Mouse (Mus musculus) limb, embryonic 13.5 days (tissue): ENCODE measurements around the gene Galnt9. TPM values are rescaled to one million over a fixed set of nuclear protein-coding genes. Genes with fewer than 3 reads are reported as not detected.

Source experiments
- ATAC-seq: fragments of 200-750 bp; cut with Nextera tagmentation; 2 replicates; pipeline ENCODE4 v1.8.0; 2017; ENCODE audit warnings: low read depth, moderate number of reproducible peaks, moderate TSS enrichment; ENCODE audit not compliant: low FRiP score
- H3K27ac ChIP-seq: fragments of 300-500 bp; sonication (generic); 2 replicates; pipeline ENCODE4 v1.5.1; 2015; ENCODE audit warnings: inconsistent platforms, mild to moderate bottlenecking, moderate library complexity
- H3K27me3 ChIP-seq: fragments of 300-500 bp; sonication (generic); 2 replicates; pipeline ENCODE4 v1.6.1; 2015; ENCODE audit warnings: mild to moderate bottlenecking, inconsistent platforms
- H3K36me3 ChIP-seq: fragments of 300-500 bp; sonication (generic); 2 replicates; pipeline ENCODE4 v1.6.1; 2015; ENCODE audit warnings: inconsistent platforms, mild to moderate bottlenecking, moderate library complexity
- H3K4me1 ChIP-seq: fragments of 300-500 bp; sonication (generic); 2 replicates; pipeline ENCODE4 v1.6.1; 2015; ENCODE audit warnings: inconsistent platforms
- H3K4me2 ChIP-seq: fragments of 300-500 bp; sonication (generic); replicated peaks from 2 replicates; pipeline ENCODE4 v1.6.1; 2015; ENCODE audit warnings: inconsistent platforms, mild to moderate bottlenecking, moderate library complexity
- H3K4me3 ChIP-seq: fragments of 300-500 bp; sonication (generic); 2 replicates; pipeline ENCODE4 v1.5.1; 2015; ENCODE audit warnings: moderate library complexity, mild to moderate bottlenecking, inconsistent platforms
- H3K9ac ChIP-seq: fragments of 300-500 bp; sonication (generic); 2 replicates; pipeline ENCODE4 v1.6.1; 2015; ENCODE audit warnings: mild to moderate bottlenecking, inconsistent platforms
- H3K9me3 ChIP-seq: fragments of 300-500 bp; sonication (generic); 2 replicates; pipeline ENCODE4 v1.6.1; 2016; ENCODE audit warnings: inconsistent platforms
- WGBS: fragments of 180-500 bp; shearing (Covaris S2); methylation state at CpG from one replicate; pipeline ENCODE4 v1.1.7; 2015; 5-methylcytosine and 5-hydroxymethylcytosine counted together
- polyA plus RNA-seq: library from polyadenylated mRNA; unstranded; fragments of >200 nt; fragmentation: Nextera tagmentation; extraction: Ambion mirVana; gene quantifications from 2 replicates; pipeline ENCODE4 v1.2.1, GENCODE M21; 2015

Gene Galnt9
- polyA plus RNA-seq, 1 experiment from 2014 or later: 0.55 TPM

DNA sequence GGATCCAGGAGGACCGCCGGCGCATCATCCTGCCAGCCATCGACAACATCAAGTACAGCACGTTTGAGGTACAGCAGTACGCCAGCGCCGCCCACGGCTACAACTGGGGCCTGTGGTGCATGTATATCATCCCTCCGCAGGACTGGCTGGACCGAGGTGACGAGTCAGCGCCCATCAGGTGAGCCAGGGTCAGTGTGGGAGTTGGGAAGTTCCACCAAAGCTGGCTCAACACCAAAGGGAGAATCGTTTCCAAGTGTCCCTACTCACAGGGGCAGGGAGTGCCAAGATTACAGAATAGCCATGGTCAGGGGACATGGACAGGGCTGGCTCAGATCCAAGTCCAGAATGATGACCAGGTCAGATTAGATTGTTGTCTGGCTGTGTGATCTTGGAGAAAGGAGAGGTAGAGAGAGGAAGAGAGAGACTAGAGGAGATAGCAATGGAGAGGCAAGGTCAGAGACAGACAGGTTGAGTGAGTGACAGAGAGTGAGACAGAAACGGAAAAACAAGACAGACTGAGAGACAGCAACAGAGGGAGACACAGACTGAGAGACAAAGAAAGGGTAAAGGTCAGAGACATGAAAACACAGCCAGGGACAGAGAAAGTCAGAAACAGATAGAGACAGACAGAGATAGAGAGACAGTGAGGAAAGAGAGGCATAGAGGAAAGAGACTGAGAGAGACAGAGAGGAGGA is 52.1 kb downstream of the Galnt9 start:
- Histone ChIP-seq H3K4me3 (no peak overlapping the region), H3K36me3 (no peaks in the 10 kb centered on the region), H3K27me3 (peaks cover 10% of the 10 kb centered on the region; the same call in 1 of the 2 replicates), H3K4me1 (no peaks in the 10 kb centered on the region), H3K9me3 (no peaks in the 10 kb centered on the region), H3K27ac (no peak overlapping the region), H3K4me2 (no peak overlapping the region), H3K9ac (no peak overlapping the region)
- no peak for ATAC-seq
- 82% methylated on average over 15 of the region's 15 CpGs for WGBS

DNA sequence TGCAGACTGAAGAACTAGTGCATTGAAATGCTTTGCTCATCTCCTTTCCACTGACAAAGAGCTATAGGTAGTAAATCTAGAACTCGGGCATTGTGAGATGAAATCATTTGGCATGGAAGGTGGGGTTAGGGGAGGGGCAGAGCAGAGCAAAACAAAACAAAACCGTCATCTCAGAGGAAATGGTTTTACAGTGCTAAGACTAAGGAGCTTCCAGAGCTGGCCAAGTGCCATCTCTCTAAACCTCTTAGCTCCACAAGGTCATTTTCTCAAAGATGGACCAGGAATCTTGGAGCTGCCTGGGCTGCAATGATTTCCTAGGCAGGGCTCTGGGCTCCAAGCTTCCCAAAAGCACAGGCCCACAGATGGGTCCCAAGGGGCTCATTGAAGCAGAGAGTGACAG is 53.3 kb downstream of the Galnt9 start:
- H3K36me3 ChIP-seq: no peaks in the 10 kb centered on the region
- ATAC-seq: no peak
- H3K4me1 ChIP-seq: no peaks in the 10 kb centered on the region
- H3K9me3 ChIP-seq: no peaks in the 10 kb centered on the region
- 46% methylated on average over 2 of the region's 2 CpGs for WGBS
- no peak overlapping the region for H3K9ac ChIP-seq
- no peak overlapping the region for H3K27ac ChIP-seq
- H3K4me3 ChIP-seq: no peak overlapping the region
- peaks cover 10% of the 10 kb centered on the region; the same call in 1 of the 2 replicates for H3K27me3 ChIP-seq
- no peak overlapping the region for H3K4me2 ChIP-seq

DNA sequence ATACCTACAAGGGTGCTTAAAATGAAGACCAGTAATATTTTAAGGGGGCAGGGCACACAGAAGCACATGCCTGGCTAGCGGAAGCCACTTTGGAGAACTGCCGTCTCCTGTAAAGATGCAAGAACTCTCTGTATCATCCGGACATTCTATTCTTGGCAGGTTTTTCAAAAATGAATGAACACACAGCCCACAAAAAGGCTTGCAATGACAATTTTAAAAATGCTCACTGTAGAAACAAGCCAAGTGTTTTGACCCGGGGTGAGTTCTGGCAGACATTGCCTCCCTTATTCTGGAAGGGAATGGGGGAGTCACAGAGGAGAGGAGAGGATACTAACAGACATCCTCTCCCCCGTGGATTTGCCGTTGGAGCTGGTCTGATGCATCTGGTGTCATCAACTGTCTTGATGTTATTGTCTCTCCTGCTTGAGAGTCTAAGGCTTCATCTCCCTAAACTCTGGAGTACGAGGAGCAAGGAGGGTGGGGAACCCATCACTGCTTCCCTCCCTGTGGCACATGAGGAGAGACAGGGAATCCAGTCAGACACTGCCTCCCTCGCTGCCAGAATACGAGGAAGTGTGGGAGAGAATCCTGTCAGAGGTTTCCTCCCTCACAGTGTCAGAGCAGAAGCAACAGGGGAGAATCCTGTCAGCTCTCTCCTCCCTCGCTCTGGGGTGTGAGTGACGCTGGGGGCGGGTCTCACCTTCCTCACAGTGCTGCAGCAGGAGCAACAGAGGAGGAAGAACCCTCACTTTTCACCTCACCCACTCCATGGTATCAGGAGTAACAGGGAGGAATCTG is 54.3 kb downstream of the Galnt9 start:
- H3K9ac ChIP-seq: no peak overlapping the region
- WGBS: 30% methylated on average over 12 of the region's 12 CpGs
- H3K4me3 ChIP-seq: no peak overlapping the region
- no peak overlapping the region for H3K4me2 ChIP-seq
- H3K27me3 ChIP-seq: peaks cover 10% of the 10 kb centered on the region; the same call in 1 of the 2 replicates
- H3K36me3 ChIP-seq: no peaks in the 10 kb centered on the region
- no peaks in the 10 kb centered on the region for H3K4me1 ChIP-seq
- H3K27ac ChIP-seq: no peak overlapping the region
- H3K9me3 ChIP-seq: no peaks in the 10 kb centered on the region
- ATAC-seq: no peak

DNA sequence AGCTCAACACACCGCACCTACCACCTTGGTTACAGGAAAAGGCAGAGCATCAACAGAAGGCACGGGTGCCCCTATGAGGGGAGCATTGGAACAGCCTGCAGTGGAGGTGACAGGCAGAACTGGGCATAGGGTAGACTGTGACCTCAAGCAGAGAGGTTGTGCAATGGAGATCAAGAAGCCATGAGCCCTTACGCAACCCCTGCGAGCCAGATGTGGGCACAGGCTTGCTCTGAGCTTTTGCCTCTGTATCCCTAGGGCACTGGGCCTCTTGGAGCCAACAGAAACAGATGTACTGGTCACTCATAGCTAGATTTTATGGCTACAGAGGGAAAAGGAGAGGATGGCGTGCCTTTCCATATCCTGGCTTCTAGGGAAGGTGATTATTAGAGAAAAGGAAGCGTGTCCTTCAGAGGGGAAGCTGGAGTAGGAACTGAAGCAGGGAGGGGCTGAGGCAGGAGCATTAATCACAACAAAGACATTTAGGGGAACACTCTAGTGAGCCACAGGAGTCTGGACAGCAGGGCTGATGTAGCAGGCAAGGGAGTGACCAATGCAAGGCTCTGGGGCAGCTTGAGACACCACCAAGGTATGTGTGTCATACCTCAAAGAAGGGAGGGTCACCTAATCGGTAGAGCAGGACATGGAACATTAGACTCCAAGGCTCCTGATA is 59.0 kb downstream of the Galnt9 start:
- Histone ChIP-seq H3K4me1 (no peaks in the 10 kb centered on the region), H3K4me2 (no peak overlapping the region), H3K36me3 (no peaks in the 10 kb centered on the region), H3K27me3 (peaks cover 10% of the 10 kb centered on the region; the same call in 1 of the 2 replicates), H3K9ac (no peak overlapping the region), H3K9me3 (no peaks in the 10 kb centered on the region), H3K4me3 (no peak overlapping the region), H3K27ac (no peak overlapping the region)
- no peak for ATAC-seq
- WGBS: 66% methylated on average over 7 of the region's 7 CpGs

DNA sequence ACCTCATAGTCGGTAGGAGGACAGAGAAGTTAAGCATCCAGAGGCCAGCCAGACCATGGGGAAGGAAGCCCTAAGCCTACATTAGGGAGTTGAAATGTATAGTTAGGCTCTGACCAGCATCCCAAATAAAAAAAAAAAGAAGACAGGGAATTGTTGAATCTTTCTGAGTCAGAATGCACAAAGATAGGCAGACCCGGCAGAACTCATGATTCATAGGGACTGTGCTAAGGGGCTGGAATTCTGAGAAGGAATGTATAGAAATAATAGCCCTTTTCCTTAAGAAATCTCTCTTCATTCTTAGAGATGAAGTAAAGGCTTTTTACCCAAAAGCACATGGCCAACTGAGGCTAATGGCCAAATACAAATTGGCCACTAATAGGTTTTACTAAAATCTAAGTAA is 60.2 kb downstream of the Galnt9 start:
- Histone ChIP-seq H3K36me3 (no peaks in the 10 kb centered on the region), H3K9me3 (no peaks in the 10 kb centered on the region), H3K4me1 (no peaks in the 10 kb centered on the region; the same call in 1 of the 2 replicates), H3K27ac (no peak overlapping the region), H3K27me3 (0 out of 2 replicates have a peak, but pooled peaks cover 2% of the 10 kb centered on the region), H3K9ac (no peak overlapping the region), H3K4me3 (no peak overlapping the region), H3K4me2 (no peak overlapping the region)
- ATAC-seq: no peak
- 86% methylated on average over 2 of the region's 2 CpGs for WGBS

DNA sequence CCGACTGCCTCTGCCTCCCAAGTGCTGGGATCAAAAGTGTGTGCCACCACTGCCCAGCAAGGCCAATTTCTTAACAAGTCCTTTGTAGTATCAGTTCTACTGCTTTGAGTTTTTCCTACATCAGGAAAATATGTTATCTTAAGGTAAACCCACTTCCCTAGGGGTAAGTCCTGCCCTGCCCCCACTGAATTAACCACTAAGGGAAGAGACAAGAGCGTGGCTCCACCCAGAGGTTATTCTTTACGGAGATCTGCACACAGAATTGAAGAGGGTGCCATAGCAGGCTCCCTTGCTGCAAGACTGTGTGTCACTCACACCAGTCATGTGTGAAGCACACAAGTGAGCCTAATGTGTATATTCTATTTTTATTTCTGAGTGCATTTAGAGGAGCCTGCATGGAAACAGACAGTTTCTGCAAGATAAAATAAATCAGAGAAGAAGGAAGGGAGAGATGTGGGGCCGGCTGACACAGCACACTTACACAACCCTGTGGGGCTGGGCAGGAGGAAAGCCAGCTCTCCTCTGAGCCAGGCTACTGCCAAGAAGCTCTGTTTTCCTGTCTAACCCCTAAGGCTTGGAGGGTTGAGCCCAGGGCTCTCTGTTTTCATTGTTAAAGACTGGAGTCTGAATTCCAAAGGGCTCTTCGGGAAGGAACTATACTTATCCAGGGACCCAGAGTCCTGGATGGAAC is 61.5 kb downstream of the Galnt9 start:
- H3K36me3 ChIP-seq: no peaks in the 10 kb centered on the region
- no peaks in the 10 kb centered on the region; the same call in 1 of the 2 replicates for H3K4me1 ChIP-seq
- H3K9me3 ChIP-seq: no peaks in the 10 kb centered on the region
- H3K4me3 ChIP-seq: no peak overlapping the region
- no peaks in the 10 kb centered on the region for H3K27me3 ChIP-seq
- no peak overlapping the region for H3K27ac ChIP-seq
- no peak for ATAC-seq
- H3K9ac ChIP-seq: no peak overlapping the region
- WGBS: 58% methylated on average over 5 of the region's 5 CpGs
- H3K4me2 ChIP-seq: no peak overlapping the region

DNA sequence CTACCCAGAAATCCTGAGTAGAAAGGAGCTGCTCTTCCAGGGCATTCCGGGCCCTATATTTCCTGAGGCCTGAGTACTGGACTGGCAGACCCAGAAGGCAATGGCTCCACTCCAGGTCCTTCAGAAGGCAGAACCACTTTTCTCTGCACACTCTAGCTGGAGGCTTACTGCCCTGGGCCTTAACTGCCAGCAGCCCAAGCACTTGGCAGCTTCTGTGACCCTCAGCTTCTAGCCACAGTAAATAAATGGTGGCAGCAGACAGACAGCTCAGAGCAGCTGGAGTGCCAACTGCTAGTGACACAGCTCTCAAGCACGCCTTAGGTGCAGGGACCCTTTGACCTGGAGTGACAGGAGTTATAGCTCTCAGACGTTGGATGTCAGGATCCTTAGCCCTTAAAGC is 63.6 kb downstream of the Galnt9 start:
- Histone ChIP-seq H3K27ac (no peak overlapping the region), H3K4me1 (peaks cover 3% of the 10 kb centered on the region; the same call in 1 of the 2 replicates), H3K4me2 (no peak overlapping the region), H3K36me3 (no peaks in the 10 kb centered on the region), H3K27me3 (no peaks in the 10 kb centered on the region), H3K9ac (no peak overlapping the region), H3K4me3 (no peak overlapping the region), H3K9me3 (no peaks in the 10 kb centered on the region)
- WGBS: 46% methylated on average over 3 of the region's 3 CpGs
- no peak for ATAC-seq

DNA sequence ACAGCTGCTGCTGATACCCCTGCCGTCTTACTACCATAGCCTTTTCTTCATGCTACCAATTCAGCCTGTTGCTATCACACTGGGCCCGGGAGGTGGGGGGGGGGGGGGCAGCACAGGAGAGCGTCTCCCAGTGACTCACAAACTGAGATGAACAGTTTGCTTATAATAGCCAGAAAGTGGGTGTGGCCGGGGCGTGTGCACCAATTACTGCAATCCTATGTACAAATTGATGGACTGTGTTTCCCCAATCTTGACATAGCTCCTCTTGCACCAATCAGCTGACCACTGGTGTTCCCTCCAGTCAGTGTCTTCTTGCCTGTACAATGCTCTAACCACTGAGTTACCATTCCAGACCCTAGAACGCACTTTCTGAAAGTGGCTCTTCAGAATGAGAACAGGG is 64.2 kb downstream of the Galnt9 start:
- Histone ChIP-seq H3K27ac (no peak overlapping the region), H3K27me3 (no peaks in the 10 kb centered on the region), H3K4me3 (no peak overlapping the region), H3K36me3 (no peaks in the 10 kb centered on the region), H3K9ac (no peak overlapping the region), H3K4me2 (no peak overlapping the region), H3K4me1 (peaks cover 3% of the 10 kb centered on the region; the same call in 1 of the 2 replicates), H3K9me3 (no peaks in the 10 kb centered on the region)
- no peak for ATAC-seq
- 71% methylated on average over 6 of the region's 6 CpGs for WGBS

DNA sequence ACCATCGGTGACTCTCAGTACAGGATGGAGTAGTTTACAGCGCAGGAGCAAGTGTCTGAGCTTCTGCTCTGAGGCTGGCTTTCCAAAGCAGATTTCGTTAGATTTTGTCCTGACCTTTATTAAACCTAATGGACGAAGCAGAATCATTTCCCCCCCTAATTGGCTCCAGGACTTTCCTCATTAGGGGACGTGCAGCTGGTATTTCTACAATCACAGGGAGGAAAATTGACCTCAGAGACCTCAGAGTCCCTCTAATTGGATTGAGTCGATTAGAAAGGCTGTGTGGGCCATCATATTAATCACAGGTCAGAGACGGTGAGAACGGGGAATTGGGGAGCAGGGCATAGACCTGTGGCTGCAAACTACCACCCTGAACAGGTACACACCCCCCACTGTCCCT is 64.8 kb downstream of the Galnt9 start:
- no peaks in the 10 kb centered on the region for H3K27me3 ChIP-seq
- WGBS: 29% methylated on average over 8 of the region's 8 CpGs
- ATAC-seq: no peak
- H3K4me1 ChIP-seq: peaks cover 3% of the 10 kb centered on the region; the same call in 1 of the 2 replicates
- H3K27ac ChIP-seq: no peak overlapping the region
- no peak overlapping the region for H3K4me3 ChIP-seq
- H3K4me2 ChIP-seq: no peak overlapping the region
- no peaks in the 10 kb centered on the region for H3K36me3 ChIP-seq
- no peak overlapping the region for H3K9ac ChIP-seq
- no peaks in the 10 kb centered on the region for H3K9me3 ChIP-seq

DNA sequence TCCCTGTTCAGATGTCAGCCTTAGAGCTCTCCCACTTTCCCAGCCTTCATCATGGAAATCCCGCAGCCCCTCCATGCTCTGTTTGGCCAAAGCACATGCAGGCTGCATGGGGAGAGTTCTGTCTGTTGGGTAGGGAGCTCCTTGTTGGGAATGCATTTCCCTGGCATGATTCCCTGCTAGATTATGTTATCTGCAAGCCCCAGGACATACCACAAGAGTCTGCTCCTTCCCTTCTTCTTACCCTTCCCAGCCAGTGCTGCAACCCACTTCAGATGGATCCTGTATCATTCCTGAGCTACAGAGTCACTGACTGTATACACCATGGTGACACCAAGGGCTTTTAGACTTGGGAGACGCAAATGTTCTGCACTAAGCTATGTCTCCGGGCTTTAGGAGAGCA is 65.3 kb downstream of the Galnt9 start:
- 74% methylated on average over 3 of the region's 3 CpGs for WGBS
- Histone ChIP-seq H3K27ac (no peak overlapping the region), H3K36me3 (no peaks in the 10 kb centered on the region), H3K4me2 (no peak overlapping the region), H3K9ac (no peak overlapping the region), H3K4me3 (no peak overlapping the region), H3K27me3 (no peaks in the 10 kb centered on the region), H3K9me3 (no peaks in the 10 kb centered on the region), H3K4me1 (peaks cover 3% of the 10 kb centered on the region; the same call in 1 of the 2 replicates)
- ATAC-seq: no peak

DNA sequence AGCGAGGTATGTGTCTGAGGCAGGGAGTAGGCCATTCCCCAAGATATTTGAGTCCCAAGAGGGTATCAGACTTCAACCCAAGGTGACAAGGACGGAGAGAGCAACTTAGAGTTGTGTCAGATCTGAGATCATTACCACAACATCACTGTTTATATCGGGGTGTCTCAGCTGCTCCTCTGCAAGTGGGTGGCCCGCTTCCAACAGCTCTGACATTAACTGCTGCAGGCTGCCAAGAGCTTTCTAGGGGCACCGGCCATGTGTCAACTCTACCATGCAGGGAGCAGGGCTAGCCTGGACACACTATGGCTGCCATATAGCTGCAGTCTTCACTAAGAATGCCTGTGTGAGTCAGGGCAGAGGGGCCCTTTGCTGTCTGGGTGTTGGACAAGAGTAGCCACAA is 65.7 kb downstream of the Galnt9 start:
- H3K9ac ChIP-seq: no peak overlapping the region
- no peaks in the 10 kb centered on the region for H3K27me3 ChIP-seq
- no peak overlapping the region for H3K4me3 ChIP-seq
- ATAC-seq: no peak
- H3K36me3 ChIP-seq: no peaks in the 10 kb centered on the region
- H3K9me3 ChIP-seq: no peaks in the 10 kb centered on the region
- peaks cover 3% of the 10 kb centered on the region; the same call in 1 of the 2 replicates for H3K4me1 ChIP-seq
- H3K27ac ChIP-seq: no peak overlapping the region
- whole genome bisulfite sequencing: 64% methylated on average over 5 of the region's 5 CpGs
- H3K4me2 ChIP-seq: no peak overlapping the region
